Mouse (Mus musculus) liver, adult 2 months (tissue): ENCODE measurements around the gene Slc16a5.

Experiments used
- CTCF ChIP-seq: fragments of 200-500 bp; IDR thresholded peaks from 2 replicates; pipeline ENCODE4 v1.5.1; 2011; ENCODE audit warnings: low read depth, low read length, control low read depth
- POLR2A ChIP-seq: fragments of 200-500 bp; IDR thresholded peaks from 2 replicates; pipeline ENCODE4 v1.6.1; 2011; ENCODE audit warnings: low read length, control low read depth; ENCODE audit not compliant: insufficient read depth; ENCODE audit errors: extremely low read depth

- TF ChIP-seq POLR2A (no peak), CTCF (no peak)
Measured at GRCm38 (mm10) chr11:115516942-115517341, 54.7 kb downstream of the Slc16a5 start.
